Mouse (Mus musculus): ENCODE measurements around the gene Ttll3.

Gene Ttll3

DNA sequence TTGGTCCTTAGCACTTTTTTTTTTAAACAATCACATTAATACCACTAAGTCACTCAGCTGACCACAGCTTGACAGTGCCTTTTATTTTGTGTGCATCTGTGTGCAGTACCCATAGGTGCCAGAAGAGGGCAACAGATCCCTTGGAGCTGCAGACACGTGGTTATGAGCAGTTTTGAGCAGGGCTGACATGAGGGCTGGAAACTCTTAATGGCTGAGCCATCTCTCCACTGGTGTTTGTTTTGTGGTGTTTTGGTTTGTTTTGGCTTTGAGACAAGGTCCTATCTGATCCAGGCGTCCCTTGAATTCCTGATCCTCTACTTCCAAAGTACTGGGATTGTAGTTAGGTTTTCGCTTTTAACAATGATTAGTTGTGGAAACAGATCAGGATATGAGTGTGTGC is 38.3 kb downstream of the Ttll3 start:
- DNase-seq = no peak

- no peak for DNase-seq
Measured at GRCm38 (mm10) chr6:113428006-113428405, 38.9 kb downstream of the Ttll3 start.

GRCm38 (mm10) chr6:113429965-113430364 is 40.9 kb downstream of the Ttll3 start:
- no peak for DNase-seq

GRCm38 (mm10) chr6:113430846-113431245 is 41.8 kb downstream of the Ttll3 start:
- no peak for DNase-seq

GRCm38 (mm10) chr6:113431801-113432200 is 42.7 kb downstream of the Ttll3 start:
- DNase-seq = no peak

DNA sequence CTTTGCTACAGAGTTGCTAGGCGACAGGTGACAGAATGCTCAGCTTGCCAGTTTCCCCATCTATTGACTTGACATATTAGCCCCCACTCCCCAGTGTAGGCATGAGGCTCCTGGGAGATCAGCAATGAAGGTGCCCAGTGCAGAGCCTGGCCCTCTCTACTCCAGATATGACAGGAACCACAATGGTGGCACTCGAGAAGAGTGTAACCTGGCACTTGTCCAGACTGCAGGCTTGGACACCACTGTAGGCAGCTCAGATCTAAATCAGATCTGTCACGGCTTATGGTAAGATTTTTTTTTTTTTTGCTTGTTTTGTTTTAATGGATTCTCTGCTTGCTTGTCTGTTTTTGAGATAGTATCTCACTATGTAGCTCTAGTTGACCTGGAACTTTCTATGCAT is 44.6 kb downstream of the Ttll3 start:
- DNase-seq = no peak

- no peak for DNase-seq
Measured at GRCm38 (mm10) chr6:113434691-113435090, 45.6 kb downstream of the Ttll3 start.

DNA sequence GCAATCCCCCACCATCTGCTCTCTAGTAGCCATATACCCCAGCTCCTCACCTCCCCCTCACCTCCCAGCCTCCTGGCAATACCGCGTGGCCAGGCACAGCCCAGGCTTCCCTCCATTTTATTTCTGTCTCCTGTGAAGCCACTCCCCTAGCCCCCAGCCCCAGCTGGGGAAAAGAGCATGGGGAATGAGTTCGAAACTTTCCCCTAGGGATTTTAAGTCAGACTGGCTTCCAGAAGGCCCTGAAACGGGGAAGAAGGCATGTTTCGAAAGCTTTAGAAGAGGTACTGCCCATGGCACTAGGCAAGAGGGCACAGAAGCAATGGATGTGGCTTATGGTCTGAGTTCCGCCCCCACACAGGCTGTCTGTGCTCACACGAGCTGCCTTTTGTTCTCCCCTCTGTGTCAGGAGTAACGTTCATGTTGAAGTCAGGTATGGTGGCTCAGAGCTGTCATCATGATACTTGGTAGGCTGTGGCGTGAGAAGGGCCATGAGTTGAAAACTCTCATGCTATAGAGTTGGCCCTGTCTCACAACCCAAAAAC is 46.7 kb downstream of the Ttll3 start, which contains the start of gene Cidec:
Gene Cidec, minus strand, starts transcription at position 97 of the 542 bp plus-strand sequence.
- DNase-seq = no peak

- no peak for DNase-seq
Measured at GRCm38 (mm10) chr6:113437135-113437534, 48.1 kb downstream of the Ttll3 start.

- DNase-seq = no peak
Measured at GRCm38 (mm10) chr6:113438721-113439430, 49.8 kb downstream of the Ttll3 start.

DNA sequence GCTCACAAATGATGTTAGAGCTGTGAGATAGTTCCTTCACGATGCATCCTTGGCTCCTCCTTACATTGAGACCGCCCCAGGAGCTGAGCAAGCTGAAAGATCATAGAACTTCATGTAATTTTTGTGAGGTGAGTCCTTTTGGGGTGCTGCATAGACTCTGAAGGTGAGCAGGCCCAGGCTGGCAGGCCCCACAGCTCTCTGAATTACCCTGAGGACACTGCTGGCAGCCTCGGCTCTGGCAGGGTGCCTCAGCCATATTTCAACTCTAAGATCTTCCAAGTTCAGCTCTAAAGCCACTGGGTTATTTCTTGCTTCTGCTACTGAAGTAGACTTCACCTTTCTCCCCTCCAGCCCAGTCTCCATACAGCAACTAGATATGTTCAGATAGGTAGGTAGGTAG is 51.6 kb downstream of the Ttll3 start:
- no peak for DNase-seq

GRCm38 (mm10) chr6:113441147-113441680 is 52.2 kb downstream of the Ttll3 start:
- peak; percentile 39 for DNase-seq

- DNase-seq = no peak
Measured at GRCm38 (mm10) chr6:113442087-113442441, 53.0 kb downstream of the Ttll3 start.

DNA sequence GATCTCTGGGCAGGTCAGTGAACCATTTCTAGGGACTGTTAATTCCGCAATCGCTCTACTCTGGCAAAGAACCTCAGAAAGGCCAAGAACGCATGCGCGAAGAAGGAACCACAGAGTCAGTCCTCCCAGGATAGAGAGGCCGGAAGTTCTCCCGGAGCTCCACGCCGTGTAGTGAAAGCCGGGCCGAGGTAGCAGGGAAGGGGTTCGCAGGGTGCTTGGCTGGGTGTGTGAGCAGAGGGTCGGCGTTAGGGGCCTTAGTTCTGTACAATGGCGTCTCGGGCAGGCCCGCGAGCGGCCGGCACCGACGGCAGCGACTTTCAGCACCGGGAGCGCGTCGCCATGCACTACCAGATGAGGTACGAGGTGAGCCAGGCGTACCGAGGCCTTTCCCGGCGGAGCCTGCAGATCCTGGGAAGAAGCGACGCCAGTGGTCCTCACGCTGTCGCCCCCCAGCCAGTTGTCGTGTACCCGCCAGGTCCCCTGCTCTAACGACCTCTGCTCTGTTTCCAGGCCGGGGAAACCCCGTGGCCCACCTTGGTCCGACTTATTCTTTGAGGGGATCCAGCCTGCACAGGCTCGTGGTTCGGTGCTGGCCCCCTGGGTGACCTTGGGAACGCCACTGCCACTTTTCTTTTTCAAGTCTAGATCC is 53.5 kb downstream of the Ttll3 start, which contains the start of gene Jagn1:
Gene Jagn1, plus strand, starts transcription at position 128 of the 649 bp plus-strand sequence.
- DNase-seq = peak; percentile 87

- DNase-seq = no peak
Measured at GRCm38 (mm10) chr6:113443091-113443490, 54.0 kb downstream of the Ttll3 start.

GRCm38 (mm10) chr6:113444207-113444965 is 55.3 kb downstream of the Ttll3 start:
- no peak for DNase-seq

DNA sequence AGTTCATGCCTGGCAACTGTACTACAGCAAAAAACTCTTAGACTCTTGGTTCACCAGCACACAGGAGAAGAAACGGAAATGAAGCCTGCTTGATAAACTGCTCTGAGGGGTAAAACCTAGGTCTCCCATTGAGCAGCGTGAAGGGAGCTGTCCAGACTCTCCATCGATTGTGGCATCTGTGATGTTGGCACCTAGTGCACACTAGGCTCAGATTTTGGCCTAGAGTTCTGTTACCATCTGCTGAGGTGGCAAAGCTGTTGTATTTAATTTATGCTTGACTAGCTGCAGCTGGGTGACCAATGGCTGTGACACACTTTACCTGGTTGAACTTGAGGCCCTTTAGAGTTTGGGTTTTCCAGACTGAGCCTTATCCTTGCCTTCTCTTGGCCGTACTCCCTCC is 58.6 kb downstream of the Ttll3 start:
- DNase-seq = no peak

DNA sequence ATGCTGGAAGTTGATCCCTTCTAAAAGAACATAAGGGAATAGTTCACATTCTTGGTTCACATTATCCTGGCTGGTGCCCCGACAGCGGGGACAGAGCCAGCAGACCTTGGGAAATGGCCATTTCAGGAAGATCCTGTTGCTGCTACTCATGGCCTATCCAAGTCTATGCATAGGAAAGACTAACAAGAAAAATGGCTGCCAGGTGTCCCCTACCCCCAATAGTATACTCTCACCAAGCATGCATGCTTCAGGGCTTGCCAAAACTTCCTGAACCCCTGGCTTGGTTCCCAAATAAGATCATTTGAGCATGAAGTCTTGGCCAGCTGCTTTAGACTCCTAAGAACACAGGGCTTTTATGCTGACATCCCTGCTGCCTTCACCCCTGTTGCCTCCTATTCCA is 62.8 kb downstream of the Ttll3 start:
- DNase-seq = no peak

GRCm38 (mm10) chr6:113455007-113455406 is 65.9 kb downstream of the Ttll3 start:
- no peak for DNase-seq

DNA sequence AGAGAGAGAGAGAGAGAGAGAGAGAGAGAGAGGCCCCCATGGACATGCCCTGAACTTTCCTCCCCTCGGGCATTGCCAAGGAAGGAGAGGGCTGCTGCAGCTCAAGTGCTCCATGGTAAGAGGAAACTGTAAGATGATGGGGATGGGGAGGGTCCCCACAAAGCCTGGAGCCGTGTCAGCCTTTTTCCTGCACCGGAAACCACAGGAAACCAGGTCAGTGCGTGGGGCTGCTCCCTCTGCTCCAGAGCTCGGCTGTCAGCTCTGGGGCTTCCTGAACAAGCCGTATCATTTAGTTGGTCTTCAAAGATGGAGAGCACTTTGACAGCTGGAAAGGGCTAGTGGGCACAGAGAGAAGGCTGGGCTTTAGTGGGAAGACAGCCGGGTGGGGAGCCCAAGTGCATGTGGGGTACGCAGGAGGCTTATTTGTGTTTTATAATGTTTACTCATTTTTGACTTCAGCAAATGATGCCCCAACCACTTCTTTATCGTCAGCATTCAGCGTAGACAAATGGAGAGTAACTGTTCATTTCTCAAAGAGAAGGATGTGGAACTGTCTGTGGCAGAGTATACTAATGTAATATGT is 69.0 kb downstream of the Ttll3 start, which contains the start of gene Il17re:
Gene Il17re, plus strand, starts transcription at position 533 of the 583 bp plus-strand sequence.
- no peak for DNase-seq

GRCm38 (mm10) chr6:113458635-113459034 is 69.6 kb downstream of the Ttll3 start:
- no peak for DNase-seq

- no peak for DNase-seq
Measured at GRCm38 (mm10) chr6:113464040-113464439, 75.0 kb downstream of the Ttll3 start.

Measured in right cerebral cortex, postnatal 25 days (tissue).